Mouse (Mus musculus) lung, adult 2 months (tissue): ENCODE measurements around the gene Rai14.

Experiments used
- CTCF ChIP-seq: fragments of 200-500 bp; IDR thresholded peaks from 2 replicates; pipeline ENCODE4 v1.5.1; 2011; ENCODE audit warnings: mild to moderate bottlenecking, low read length, control low read depth; ENCODE audit not compliant: insufficient read depth
- POLR2A ChIP-seq: fragments of 200-500 bp; IDR thresholded peaks from 2 replicates; pipeline ENCODE4 v1.6.1; 2011; ENCODE audit warnings: low read depth, mild to moderate bottlenecking, control low read depth, low read length, borderline replicate concordance; ENCODE audit errors: extremely low read depth

- TF ChIP-seq CTCF: no peak
- TF ChIP-seq POLR2A: no peak
These were observed 98.4 kb downstream of the Rai14 start for GRCm38 (mm10) chr15:10616001-10616400.
